8 mouse cellular contexts compared by ENCODE assay signal in the genomic region with DNA sequence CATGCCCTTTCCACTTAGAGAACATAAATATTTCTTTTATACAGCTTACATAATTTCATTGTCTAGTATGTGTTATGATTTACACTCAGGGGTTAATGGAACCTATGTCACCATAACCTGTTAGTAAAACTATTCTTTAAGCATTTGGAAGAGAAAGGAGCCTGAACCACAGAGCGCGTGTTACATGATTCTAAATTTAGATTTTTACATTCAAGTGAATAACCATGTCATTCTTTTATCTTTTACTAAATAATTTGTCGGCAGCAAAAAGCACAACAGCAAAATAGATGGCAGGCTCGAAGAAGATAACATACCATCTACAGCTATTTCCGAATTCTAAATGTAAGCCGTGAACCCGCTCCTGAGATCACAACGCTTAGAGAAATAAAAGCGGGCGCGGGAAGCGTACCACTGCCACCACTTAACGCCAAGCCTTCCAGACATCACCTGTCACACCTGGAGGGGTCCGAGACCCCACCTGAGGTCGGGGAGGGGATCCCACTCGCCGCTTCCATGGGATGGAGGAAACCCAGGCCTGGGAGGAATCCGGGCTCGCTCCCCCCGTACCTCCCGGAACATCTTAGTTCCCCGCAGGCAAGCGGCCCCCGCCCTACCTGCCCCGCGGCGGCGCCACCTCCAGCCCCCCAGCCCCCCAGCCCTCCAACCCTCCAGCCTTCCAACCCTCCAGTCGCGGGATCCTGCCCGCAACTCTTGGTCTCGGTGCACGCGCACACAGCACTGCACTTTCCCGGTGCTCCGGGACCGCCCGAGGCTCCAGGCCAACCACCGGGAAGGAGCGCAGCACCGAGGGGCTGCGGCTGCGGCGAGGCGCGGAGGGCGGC. TPM values are rescaled to one million over a fixed set of nuclear protein-coding genes. Genes with fewer than 3 reads are reported as not detected.
DNase-seq lines count a peak whose midpoint lies in the region; ATAC-seq and TF ChIP-seq lines count a peak whose summit lies in the region.

No protein-coding gene starts in this region.

- peak overlapping the region; percentile 68 for H3K4me3 ChIP-seq in kidney, adult 2 months (ENCODE audit: insufficient read depth, low read depth, low read length)
- peak overlapping the region; percentile 71 to 98 (median 77) for H3K4me3 ChIP-seq in CH12.LX (replicated peaks in 1 of 3; ENCODE audit: low read depth in 2 of 3, low read length in 2 of 3, poor library complexity in 1 of 3)
- H3K4me3 ChIP-seq in hindbrain, embryonic 11.5 days (ENCODE audit: low read depth, low read length): peak overlapping the region; percentile 70

- H3K4me2 ChIP-seq in CH12.LX (ENCODE audit: insufficient read depth, low read depth, poor library complexity, severe bottlenecking): peak overlapping the region; percentile 81
- H3K4me2 ChIP-seq in hindbrain, embryonic 11.5 days (replicated peaks; ENCODE audit: low read depth, low read length): peak overlapping the region; percentile 95

- no peak for DNase-seq in kidney, adult 2 months
- DNase-seq in kidney, adult 18-20 months: no peak
- no peak for DNase-seq in CH12.LX (ENCODE audit: extremely low read depth)
- no peak for DNase-seq in hindbrain, embryonic 11.5 days (ENCODE audit: low spot score)
- peak; percentile 21 for DNase-seq in lung, postnatal 10 days
- no peak for DNase-seq in MN1 (ENCODE audit: low spot score)

- in situ Hi-C loops in CH12.LX (cut with MboI; ENCODE audit: low pct_ligation_motif_present, low pct_unique_long_range_greater_than_20kb, low sequenced_read_pairs): loop anchor here (5.0 kb wide), 1 partner anchor 92 kb away; no protein-coding TSS in a partner anchor

- ATAC-seq in activated CD4-positive, CD25-positive, alpha-beta regulatory T cell, adult 4 months: peak; percentile 3
- ATAC-seq in hindbrain, embryonic 11.5 days (ENCODE audit: low FRiP score): peak; percentile 84
- ATAC-seq in erythroid progenitor cell, adult 5-6 weeks (replicated peaks; ENCODE audit: low FRiP score, poor library complexity, severe bottlenecking): no peak

- no peaks in the 10 kb centered on the region for H3K36me3 ChIP-seq in kidney, adult 2 months (ENCODE audit: control insufficient read depth, insufficient read depth, low read length)
- H3K36me3 ChIP-seq in CH12.LX (replicated peaks in 1 of 2; ENCODE audit: control insufficient read depth in 1 of 2, insufficient read depth in 1 of 2, low read length in 1 of 2): peaks cover 6 to 9% of the 10 kb centered on the region in 2 experiments
- H3K36me3 ChIP-seq in hindbrain, embryonic 11.5 days (ENCODE audit: control insufficient read depth, insufficient read depth, low read length): no peaks in the 10 kb centered on the region

- no peak for TF ChIP-seq POLR2A in kidney, adult 2 months (IDR thresholded peaks at IDR 0.05; ENCODE audit: low read depth, low read length)
- no peak for TF ChIP-seq POLR2A in CH12.LX (IDR thresholded peaks at IDR 0.05; ENCODE audit: low read depth, low read length)

- H3K27ac ChIP-seq in kidney, adult 2 months (ENCODE audit: insufficient read depth, low read depth, low read length): no peak overlapping the region
- peak overlapping the region; percentile 20; the same call in 1 of the 2 replicates for H3K27ac ChIP-seq in CH12.LX (ENCODE audit: insufficient read depth, low read depth)
- no peak overlapping the region for H3K27ac ChIP-seq in hindbrain, embryonic 11.5 days (ENCODE audit: low read depth, low read length)

- peaks cover 41% of the 10 kb centered on the region for H3K79me2 ChIP-seq in CH12.LX (replicated peaks; ENCODE audit: control insufficient read depth, extremely low read depth, insufficient read depth, poor library complexity, severe bottlenecking)

- no peak for TF ChIP-seq EP300 in CH12.LX (IDR thresholded peaks at IDR 0.05; ENCODE audit: low read length)

- TF ChIP-seq RAD21 in CH12.LX (IDR thresholded peaks at IDR 0.05; ENCODE audit: low read depth, low read length): no peak

- H3K9me3 ChIP-seq in CH12.LX (replicated peaks; ENCODE audit: low read length): no peaks in the 10 kb centered on the region
- no peaks in the 10 kb centered on the region for H3K9me3 ChIP-seq in hindbrain, embryonic 11.5 days (ENCODE audit: control insufficient read depth, low read length)

- peaks cover 2% of the 10 kb centered on the region; the same call in 1 of the 2 replicates for H3K4me1 ChIP-seq in kidney, adult 2 months (ENCODE audit: control insufficient read depth, insufficient read depth, low read length)
- peaks cover 10 to 47% of the 10 kb centered on the region in 2 experiments for H3K4me1 ChIP-seq in CH12.LX (ENCODE audit: control insufficient read depth in 1 of 2, insufficient read depth in 2 of 2)
- no peaks in the 10 kb centered on the region for H3K4me1 ChIP-seq in hindbrain, embryonic 11.5 days (replicated peaks; ENCODE audit: control insufficient read depth, insufficient read depth, low read length)

- peak overlapping the region; percentile 94 for H3K9ac ChIP-seq in CH12.LX (ENCODE audit: insufficient read depth, low read depth)
- H3K9ac ChIP-seq in hindbrain, embryonic 11.5 days (ENCODE audit: low read depth, low read length): peak overlapping the region; percentile 76

- no peaks in the 10 kb centered on the region; the same call in 1 of the 2 replicates for H3K27me3 ChIP-seq in kidney, adult 2 months (replicated peaks; ENCODE audit: control insufficient read depth, insufficient read depth, low read length)
- H3K27me3 ChIP-seq in CH12.LX (replicated peaks): peaks cover 7% of the 10 kb centered on the region
- peaks cover 10% of the 10 kb centered on the region for H3K27me3 ChIP-seq in hindbrain, embryonic 11.5 days (ENCODE audit: control insufficient read depth, insufficient read depth, low read length)

- WGBS in kidney, adult 2 months: 5% methylated on average over 47 of the region's 47 CpGs
- 5% methylated on average over 46 of the region's 47 CpGs for WGBS in hindbrain, embryonic 11.5 days

- dilution Hi-C loops in CH12.LX (cut with MboI; ENCODE audit: extremely low pct_ligation_motif_present, extremely low pct_unique_long_range_greater_than_20kb, low sequenced_read_pairs): no loop called here

- TF ChIP-seq CTCF in kidney, adult 2 months (conservative IDR thresholded peaks at IDR 0.05; ENCODE audit: insufficient read depth, insufficient read length, low read depth, low read length): no peak
- TF ChIP-seq CTCF in CH12.LX (conservative IDR thresholded peaks at IDR 0.05 in 1 of 2, IDR thresholded peaks at IDR 0.05 in 1 of 2; ENCODE audit: low read depth in 2 of 2, low read length in 2 of 2): no peak

TF ChIP-seq in CH12.LX, 34 proteins besides CTCF, POLR2A, EP300 and RAD21:
- TF ChIP-seq CHD1 (IDR thresholded peaks at IDR 0.05; ENCODE audit: low read depth, low read length) (no peak), SIN3A (IDR thresholded peaks at IDR 0.05; ENCODE audit: low read length) (peak; percentile 33; the same call in 1 of the 2 replicates), ETS1 (conservative IDR thresholded peaks at IDR 0.05; ENCODE audit: low read depth, low read length) (no peak), NRF1 (IDR thresholded peaks at IDR 0.05; ENCODE audit: low read depth, low read length) (no peak), KAT2A (IDR thresholded peaks at IDR 0.05; ENCODE audit: insufficient replicate concordance, low read length) (no peak), ZNF384 (IDR thresholded peaks at IDR 0.05; ENCODE audit: low read depth, low read length) (no peak), UBTF (IDR thresholded peaks at IDR 0.05; ENCODE audit: low read depth, low read length) (peak; percentile 25; the same call in 1 of the 2 replicates), SMC3 (IDR thresholded peaks at IDR 0.05; ENCODE audit: low read depth, low read length) (no peak)

RNA-seq across cellular contexts. Expression of gene Mgat4a, which starts 0.6 kb away (rescaled TPM):
- 12.8 and 12.9 TPM in 2 replicates for polyA plus RNA-seq in kidney, adult 2 months (2012; rRNA removed)
- total RNA-seq in CH12.LX (2012; rRNA removed) (23.2 and 25.1 TPM in 2 replicates), CH12.LX (2014; rRNA removed) (22.9 and 25.4 TPM in 2 replicates)
- polyA plus RNA-seq in CH12.LX (2012; ENCODE audit: insufficient read length, low read depth): 19.9 and 22.3 TPM in 2 replicates
- polyA plus RNA-seq in activated CD4-positive, CD25-positive, alpha-beta regulatory T cell, adult 4 months (2017; shearing (Covaris generic)): 10 to 100 TPM in 1 of 2 experiments, 1 to 10 TPM in 1; 7.8 to 10.5 TPM
- 4.4 and 8.7 TPM in 2 replicates for polyA plus RNA-seq in hindbrain, embryonic 11.5 days (2014; fragmentation: Nextera tagmentation; extraction: Ambion mirVana)
- total RNA-seq in erythroid progenitor cell, adult 5-6 weeks (2015; ENCODE audit: low replicate concordance): 3.4 and 4.7 TPM in 2 replicates
- total RNA-seq in erythroid progenitor cell, adult 5-6 weeks (2017; ENCODE audit: low replicate concordance): 0.91 and 2.6 TPM in 2 replicates
